Mouse (Mus musculus): ENCODE results near the gene Map7.

- TF ChIP-seq POLR2A (IDR thresholded peaks at IDR 0.05; ENCODE audit: low read depth, low read length), result no peak
- TF ChIP-seq CTCF (conservative IDR thresholded peaks at IDR 0.05; ENCODE audit: insufficient read depth, insufficient read length, low read depth, low read length), result no peak
Measured at GRCm38 (mm10) chr10:20181680-20182399, 33.6 kb downstream of the Map7 start.
